Mouse (Mus musculus): ENCODE measurements around the gene Mapk7. TPM values are rescaled to one million over a fixed set of nuclear protein-coding genes. Genes with fewer than 3 reads are reported as not detected.

The Mapk7 gene
- polyA plus RNA-seq, 1 experiment = 10.6 TPM

- Histone ChIP-seq H3K4me3 (ENCODE audit: control insufficient read depth, low read depth, low read length) (peak overlapping the region; percentile 56), H3K27ac (ENCODE audit: control insufficient read depth, insufficient read depth, low read depth, low read length) (no peak overlapping the region), H3K27me3 (ENCODE audit: control insufficient read depth, insufficient read depth, low read length) (no peaks in the 10 kb centered on the region), H3K4me1 (ENCODE audit: control insufficient read depth, insufficient read depth, low read length) (peaks cover 6% of the 10 kb centered on the region), H3K36me3 (ENCODE audit: control insufficient read depth, insufficient read depth, low read length) (no peaks in the 10 kb centered on the region)
- TF ChIP-seq CTCF (IDR thresholded peaks at IDR 0.05; ENCODE audit: control insufficient read depth, insufficient read depth, insufficient replicate concordance, low read depth, low read length) (no peak), POLR2A (IDR thresholded peaks at IDR 0.05; ENCODE audit: control insufficient read depth, low read depth, low read length) (no peak)
Observed at GRCm38 (mm10) chr11:61476786-61477382, 17.3 kb downstream of the Mapk7 start.

- H3K27me3 ChIP-seq (ENCODE audit: control insufficient read depth, insufficient read depth, low read length) = no peaks in the 10 kb centered on the region
- peaks cover 6% of the 10 kb centered on the region for H3K4me1 ChIP-seq (ENCODE audit: control insufficient read depth, insufficient read depth, low read length)
- no peak overlapping the region for H3K4me3 ChIP-seq (ENCODE audit: control insufficient read depth, low read depth, low read length)
- no peaks in the 10 kb centered on the region for H3K36me3 ChIP-seq (ENCODE audit: control insufficient read depth, insufficient read depth, low read length)
- no peak for TF ChIP-seq CTCF (IDR thresholded peaks at IDR 0.05; ENCODE audit: control insufficient read depth, insufficient read depth, insufficient replicate concordance, low read depth, low read length)
- no peak for TF ChIP-seq POLR2A (IDR thresholded peaks at IDR 0.05; ENCODE audit: control insufficient read depth, low read depth, low read length)
- H3K27ac ChIP-seq (ENCODE audit: control insufficient read depth, insufficient read depth, low read depth, low read length) = no peak overlapping the region
Observed at GRCm38 (mm10) chr11:61473630-61474029, 20.6 kb downstream of the Mapk7 start.

GRCm38 (mm10) chr11:61470880-61471279, 23.3 kb downstream of the Mapk7 start:
- no peak for TF ChIP-seq POLR2A (IDR thresholded peaks at IDR 0.05; ENCODE audit: control insufficient read depth, low read depth, low read length)
- TF ChIP-seq CTCF (IDR thresholded peaks at IDR 0.05; ENCODE audit: control insufficient read depth, insufficient read depth, insufficient replicate concordance, low read depth, low read length) = no peak
- Histone ChIP-seq H3K36me3 (ENCODE audit: control insufficient read depth, insufficient read depth, low read length) (no peaks in the 10 kb centered on the region), H3K27ac (ENCODE audit: control insufficient read depth, insufficient read depth, low read depth, low read length) (no peak overlapping the region), H3K27me3 (ENCODE audit: control insufficient read depth, insufficient read depth, low read length) (no peaks in the 10 kb centered on the region), H3K4me1 (ENCODE audit: control insufficient read depth, insufficient read depth, low read length) (no peaks in the 10 kb centered on the region), H3K4me3 (ENCODE audit: control insufficient read depth, low read depth, low read length) (no peak overlapping the region)

- Histone ChIP-seq H3K36me3 (ENCODE audit: control insufficient read depth, insufficient read depth, low read length) (no peaks in the 10 kb centered on the region), H3K4me1 (ENCODE audit: control insufficient read depth, insufficient read depth, low read length) (no peaks in the 10 kb centered on the region), H3K27ac (ENCODE audit: control insufficient read depth, insufficient read depth, low read depth, low read length) (no peak overlapping the region), H3K27me3 (ENCODE audit: control insufficient read depth, insufficient read depth, low read length) (no peaks in the 10 kb centered on the region), H3K4me3 (ENCODE audit: control insufficient read depth, low read depth, low read length) (no peak overlapping the region)
- TF ChIP-seq POLR2A (IDR thresholded peaks at IDR 0.05; ENCODE audit: control insufficient read depth, low read depth, low read length) = no peak
- TF ChIP-seq CTCF (IDR thresholded peaks at IDR 0.05; ENCODE audit: control insufficient read depth, insufficient read depth, insufficient replicate concordance, low read depth, low read length) = no peak
Observed at GRCm38 (mm10) chr11:61469317-61469917, 24.8 kb downstream of the Mapk7 start.

GRCm38 (mm10) chr11:61468534-61468933, 25.7 kb downstream of the Mapk7 start:
- Histone ChIP-seq H3K4me1 (ENCODE audit: control insufficient read depth, insufficient read depth, low read length) (no peaks in the 10 kb centered on the region), H3K36me3 (ENCODE audit: control insufficient read depth, insufficient read depth, low read length) (no peaks in the 10 kb centered on the region), H3K27me3 (ENCODE audit: control insufficient read depth, insufficient read depth, low read length) (no peaks in the 10 kb centered on the region), H3K27ac (ENCODE audit: control insufficient read depth, insufficient read depth, low read depth, low read length) (no peak overlapping the region), H3K4me3 (ENCODE audit: control insufficient read depth, low read depth, low read length) (no peak overlapping the region)
- TF ChIP-seq CTCF (IDR thresholded peaks at IDR 0.05; ENCODE audit: control insufficient read depth, insufficient read depth, insufficient replicate concordance, low read depth, low read length) = no peak
- TF ChIP-seq POLR2A (IDR thresholded peaks at IDR 0.05; ENCODE audit: control insufficient read depth, low read depth, low read length) = no peak

GRCm38 (mm10) chr11:61465422-61465821, 28.8 kb downstream of the Mapk7 start:
- Histone ChIP-seq H3K27me3 (ENCODE audit: control insufficient read depth, insufficient read depth, low read length) (no peaks in the 10 kb centered on the region), H3K4me3 (ENCODE audit: control insufficient read depth, low read depth, low read length) (no peak overlapping the region), H3K36me3 (ENCODE audit: control insufficient read depth, insufficient read depth, low read length) (no peaks in the 10 kb centered on the region), H3K27ac (ENCODE audit: control insufficient read depth, insufficient read depth, low read depth, low read length) (no peak overlapping the region), H3K4me1 (ENCODE audit: control insufficient read depth, insufficient read depth, low read length) (no peaks in the 10 kb centered on the region)
- TF ChIP-seq POLR2A (IDR thresholded peaks at IDR 0.05; ENCODE audit: control insufficient read depth, low read depth, low read length) (no peak), CTCF (IDR thresholded peaks at IDR 0.05; ENCODE audit: control insufficient read depth, insufficient read depth, insufficient replicate concordance, low read depth, low read length) (no peak)

- no peaks in the 10 kb centered on the region for H3K36me3 ChIP-seq (ENCODE audit: control insufficient read depth, insufficient read depth, low read length)
- H3K27me3 ChIP-seq (ENCODE audit: control insufficient read depth, insufficient read depth, low read length) = no peaks in the 10 kb centered on the region
- no peak overlapping the region for H3K27ac ChIP-seq (ENCODE audit: control insufficient read depth, insufficient read depth, low read depth, low read length)
- no peak overlapping the region for H3K4me3 ChIP-seq (ENCODE audit: control insufficient read depth, low read depth, low read length)
- TF ChIP-seq CTCF (IDR thresholded peaks at IDR 0.05; ENCODE audit: control insufficient read depth, insufficient read depth, insufficient replicate concordance, low read depth, low read length) = no peak
- TF ChIP-seq POLR2A (IDR thresholded peaks at IDR 0.05; ENCODE audit: control insufficient read depth, low read depth, low read length) = no peak
- no peaks in the 10 kb centered on the region for H3K4me1 ChIP-seq (ENCODE audit: control insufficient read depth, insufficient read depth, low read length)
Observed at GRCm38 (mm10) chr11:61464071-61464470, 30.1 kb downstream of the Mapk7 start.
